Mouse (Mus musculus) liver, adult 2 months (tissue): ENCODE results near the gene Golph3.

Source experiments
- CTCF ChIP-seq: fragments of 200-500 bp; IDR thresholded peaks from 2 replicates; pipeline ENCODE4 v1.5.1; 2011; ENCODE audit warnings: low read depth, low read length, control low read depth
- POLR2A ChIP-seq: fragments of 200-500 bp; IDR thresholded peaks from 2 replicates; pipeline ENCODE4 v1.6.1; 2011; ENCODE audit warnings: low read length, control low read depth; ENCODE audit not compliant: insufficient read depth; ENCODE audit errors: extremely low read depth

- TF ChIP-seq POLR2A (no peak), CTCF (no peak)
Observed at GRCm38 (mm10) chr15:12355261-12355660, 34.0 kb downstream of the Golph3 start.
